Mouse (Mus musculus): Measurements from ENCODE around the gene Gm20517.

DNA sequence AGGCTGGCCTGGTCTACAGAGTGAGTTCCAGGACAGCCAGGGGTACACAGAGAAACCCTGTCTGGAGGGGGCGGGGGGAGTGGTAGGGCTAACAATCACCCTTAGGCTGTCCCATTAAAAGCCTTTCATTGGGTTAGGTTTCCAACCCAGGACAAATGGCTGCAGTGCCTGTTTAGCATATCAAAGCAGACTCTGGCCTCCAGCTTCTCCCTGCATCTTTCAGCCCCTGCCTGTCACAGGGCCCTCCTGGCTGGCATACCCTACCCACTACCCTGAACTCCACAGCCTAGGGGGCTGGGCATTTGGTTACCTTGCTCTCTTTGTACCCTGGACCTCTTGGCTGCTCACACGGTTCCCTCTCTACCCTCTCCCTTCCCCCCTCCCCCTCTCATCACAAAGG lies 45.3 kb upstream of the Gm20517 start:
- TF ChIP-seq POLR2A (IDR thresholded peaks at IDR 0.05; ENCODE audit: insufficient read length, low read depth) (no peak), REST (IDR thresholded peaks at IDR 0.05; ENCODE audit: insufficient read depth, insufficient read length) (no peak)
